Mouse (Mus musculus) skeletal muscle tissue, adult 2 months (tissue): ENCODE data around the gene Ppara.

Experiments
- DNase-seq: peaks from one replicate; pipeline ENCODE4 v3.0.0-alpha.2; 2012; ENCODE audit warnings: low read depth, low spot score

Ppara gene

GRCm38 (mm10) chr15:85845071-85845470 is 110.3 kb downstream of the Ppara start:
- no peak for DNase-seq

- no peak for DNase-seq
Observed at GRCm38 (mm10) chr15:85851656-85852392, 117.0 kb downstream of the Ppara start.
